Mouse (Mus musculus) heart, adult 9 months (tissue): ENCODE results near the gene Fndc3a.

ENCODE experiments used
- DNase-seq, 2 experiments: peaks; one replicate each; pipeline ENCODE4 v3.0.0; 2022; ENCODE audit warnings: low spot score in 2 of 2

Fndc3a gene

GRCm38 (mm10) chr14:72709710-72710340, at the start of gene Fndc3a:
Gene Fndc3a, minus strand, starts transcription at chr14:72710003.
- DNase-seq: peak; percentile 85 to 86

- no peak for DNase-seq
Measured at GRCm38 (mm10) chr14:72752893-72753292, 43.1 kb upstream of the Fndc3a start.

- no peak for DNase-seq
Measured at GRCm38 (mm10) chr14:72750426-72751182, 40.8 kb upstream of the Fndc3a start.

DNA sequence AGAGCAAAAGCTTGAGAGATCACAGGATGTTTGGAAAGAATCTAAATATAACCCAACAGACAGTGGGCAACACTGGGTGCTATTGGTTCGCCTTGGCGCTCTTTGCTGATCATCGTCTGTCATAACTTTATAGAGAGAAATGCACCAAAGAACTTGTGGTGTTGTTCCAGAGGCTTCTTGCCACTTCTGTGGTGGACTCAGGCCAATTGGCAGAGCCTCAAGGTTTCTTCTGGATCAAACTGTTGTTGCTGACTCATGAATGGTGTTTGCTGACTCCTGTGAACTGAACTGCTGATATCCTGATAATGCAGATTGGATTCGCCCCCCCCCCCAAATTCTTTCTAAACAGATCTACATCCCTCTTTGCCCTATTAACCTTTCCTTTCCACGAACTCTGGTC, 38.5 kb upstream of the Fndc3a start:
- no peak for DNase-seq

DNA sequence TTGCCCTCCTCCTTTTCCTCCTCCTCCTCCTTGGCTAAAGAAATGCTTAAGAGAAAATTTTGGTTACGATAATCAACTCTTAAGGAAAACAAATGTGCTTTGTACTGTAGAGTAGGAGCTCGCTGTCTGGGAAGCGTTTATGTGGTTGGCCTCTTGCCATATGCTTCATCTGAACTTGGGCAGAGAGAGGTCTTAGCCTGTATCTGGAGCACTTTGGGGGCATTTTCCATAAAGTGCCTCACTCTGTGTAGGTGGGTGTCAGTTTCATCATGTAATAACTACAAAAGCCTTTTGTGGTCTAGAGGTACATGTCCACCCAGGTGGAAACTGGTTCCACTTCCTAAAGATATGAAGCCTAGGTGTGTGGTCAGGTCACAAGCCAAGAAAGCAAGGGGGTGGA, 31.9 kb upstream of the Fndc3a start:
- DNase-seq: no peak

- no peak for DNase-seq
Measured at GRCm38 (mm10) chr14:72740336-72740735, 30.5 kb upstream of the Fndc3a start.

GRCm38 (mm10) chr14:72739484-72740208, 29.8 kb upstream of the Fndc3a start:
- DNase-seq: no peak

DNA sequence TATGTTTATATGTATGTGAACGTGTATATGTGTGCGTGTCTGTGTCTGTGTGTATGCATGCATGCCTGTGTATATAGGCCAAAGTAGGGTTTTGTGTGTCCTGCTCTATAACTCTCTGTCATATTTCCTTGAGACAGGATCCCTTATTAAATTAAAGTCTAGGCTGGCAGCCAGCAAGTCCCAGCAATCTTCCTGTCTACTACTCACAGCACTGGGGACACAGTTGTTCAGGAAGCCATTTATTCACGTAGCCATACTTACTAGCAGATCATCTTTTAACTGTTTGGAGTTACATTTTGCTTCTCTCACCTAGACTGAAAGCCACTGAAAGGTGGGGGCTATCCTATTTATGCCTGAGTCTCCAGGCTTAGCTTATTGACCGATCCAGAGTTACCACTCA, 29.0 kb upstream of the Fndc3a start:
- DNase-seq: no peak

DNA sequence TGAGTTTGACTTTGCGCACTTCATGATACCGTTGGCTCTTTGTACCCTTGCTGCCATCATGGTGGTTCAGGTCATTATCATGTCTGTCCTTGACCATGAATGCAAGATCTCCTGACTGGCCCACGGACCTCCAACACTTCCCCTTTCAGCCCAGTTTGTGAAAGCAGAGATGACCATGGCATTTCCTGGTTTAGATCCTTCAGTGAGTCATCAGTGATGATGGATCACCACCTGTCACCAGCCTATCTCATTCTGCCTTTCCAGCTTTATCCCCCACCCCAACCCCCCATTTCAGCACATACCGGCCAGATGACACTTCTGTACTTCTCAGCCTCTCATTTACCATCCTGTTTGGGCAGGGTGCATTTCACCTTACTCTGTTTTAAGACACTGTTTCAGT, 28.4 kb upstream of the Fndc3a start:
- DNase-seq: no peak

DNA sequence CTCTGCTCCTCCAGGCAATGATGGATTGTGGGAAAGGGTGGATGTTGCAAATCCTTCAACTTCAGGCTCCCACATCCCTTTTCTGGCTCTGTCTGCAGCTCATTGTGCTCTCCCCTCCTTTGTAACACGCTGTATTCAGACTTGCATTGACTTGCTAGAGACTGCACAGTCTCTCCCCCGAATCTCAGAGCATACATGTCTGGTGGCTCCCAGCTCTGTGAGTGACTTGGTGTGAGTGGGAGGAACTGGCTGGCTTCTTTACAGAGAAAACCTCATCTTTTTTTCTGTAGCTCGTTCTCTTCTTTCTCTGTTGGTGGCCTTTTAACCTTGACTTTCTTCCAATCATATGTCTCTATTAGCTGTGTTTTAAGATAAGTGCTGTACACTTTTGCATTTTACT, 16.1 kb upstream of the Fndc3a start:
- no peak for DNase-seq

GRCm38 (mm10) chr14:72722274-72723053, 12.7 kb upstream of the Fndc3a start:
- DNase-seq: no peak

DNA sequence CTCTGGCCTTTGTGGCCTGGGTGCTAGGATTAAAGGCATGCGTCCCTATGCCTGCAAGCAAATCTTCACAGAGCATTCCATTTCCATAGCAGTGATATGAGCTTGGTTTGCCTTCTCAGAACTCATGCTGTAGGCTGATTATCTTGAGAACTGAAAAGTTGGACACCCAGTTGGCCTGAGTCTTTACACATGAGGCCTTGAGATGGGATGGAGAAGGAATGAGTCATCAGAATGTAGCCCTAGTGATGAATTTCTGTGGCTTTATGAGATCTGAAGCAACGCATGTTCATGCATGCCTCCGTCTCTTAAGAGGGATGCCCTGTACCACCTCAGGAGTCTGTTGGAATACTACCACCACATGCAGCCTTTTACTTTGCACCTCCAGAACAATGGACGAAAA, 6.4 kb upstream of the Fndc3a start:
- no peak for DNase-seq

- no peak for DNase-seq
Measured at GRCm38 (mm10) chr14:72711130-72711529, 1.3 kb upstream of the Fndc3a start.

DNA sequence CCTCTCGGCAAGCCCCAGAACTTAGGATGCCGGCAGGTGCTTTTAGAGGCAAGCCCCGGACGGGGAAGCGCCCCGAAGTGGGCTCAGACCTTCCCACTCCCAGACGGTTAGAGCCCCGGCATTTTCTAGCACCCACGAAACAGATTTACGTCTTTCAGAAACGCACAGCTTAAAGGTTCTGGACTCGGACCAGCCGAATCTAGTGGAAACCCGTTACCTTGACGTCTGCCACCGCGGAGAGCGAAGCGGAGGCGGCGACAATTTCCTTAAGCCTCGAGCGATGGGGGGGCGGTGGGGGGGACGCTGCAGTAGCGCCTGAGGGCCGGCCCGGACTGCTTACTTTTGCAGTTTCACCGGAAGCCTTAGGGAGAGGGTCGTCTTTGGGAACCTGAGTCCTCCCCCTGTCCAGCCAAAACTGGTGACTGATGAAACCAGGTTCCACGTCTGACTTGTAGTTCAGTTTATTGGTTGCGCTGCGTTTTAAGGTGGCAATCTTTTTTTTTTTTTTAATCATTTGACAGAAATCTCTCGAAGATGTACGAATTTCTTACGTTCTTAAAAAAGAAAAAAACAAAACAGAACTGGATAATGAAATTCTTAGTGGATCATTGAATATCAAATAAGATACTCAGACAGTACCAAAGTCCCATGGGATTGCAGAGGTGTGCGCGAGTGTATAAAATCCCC, 681 bp upstream of the Fndc3a start:
- DNase-seq: peak; percentile 28 to 36

DNA sequence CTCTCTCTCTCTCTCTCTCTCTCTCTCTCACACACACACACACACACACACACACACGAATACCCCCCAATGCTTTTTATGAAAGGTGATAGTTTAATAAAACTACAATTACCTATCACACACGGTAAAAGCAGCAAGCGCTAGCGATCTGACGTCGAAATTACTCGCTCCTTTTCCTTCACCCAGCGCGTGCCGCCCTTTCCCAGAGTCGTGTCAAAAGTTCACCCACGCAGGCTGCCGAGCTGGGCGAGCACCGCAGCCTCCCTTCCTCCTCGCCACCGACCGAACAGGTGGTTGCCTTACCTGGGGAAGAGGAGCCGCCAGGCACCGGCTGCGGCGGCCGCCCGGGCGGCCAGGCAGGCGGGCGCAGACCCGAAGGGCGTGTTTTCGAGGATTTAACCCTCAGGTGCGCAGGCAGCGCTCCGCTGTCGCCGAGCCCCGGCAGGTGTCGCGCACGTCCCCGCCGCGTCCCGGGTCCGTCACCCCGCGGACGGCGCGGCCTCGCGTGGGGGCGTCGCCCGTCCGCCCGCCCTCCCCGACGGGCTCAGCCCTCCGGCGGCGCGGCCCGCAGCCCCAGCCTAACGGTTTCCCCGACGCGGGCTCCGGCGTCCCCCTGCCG, 603 bp downstream of the Fndc3a start:
- DNase-seq: no peak

GRCm38 (mm10) chr14:72708581-72708991, 1.2 kb downstream of the Fndc3a start:
- DNase-seq: no peak

DNA sequence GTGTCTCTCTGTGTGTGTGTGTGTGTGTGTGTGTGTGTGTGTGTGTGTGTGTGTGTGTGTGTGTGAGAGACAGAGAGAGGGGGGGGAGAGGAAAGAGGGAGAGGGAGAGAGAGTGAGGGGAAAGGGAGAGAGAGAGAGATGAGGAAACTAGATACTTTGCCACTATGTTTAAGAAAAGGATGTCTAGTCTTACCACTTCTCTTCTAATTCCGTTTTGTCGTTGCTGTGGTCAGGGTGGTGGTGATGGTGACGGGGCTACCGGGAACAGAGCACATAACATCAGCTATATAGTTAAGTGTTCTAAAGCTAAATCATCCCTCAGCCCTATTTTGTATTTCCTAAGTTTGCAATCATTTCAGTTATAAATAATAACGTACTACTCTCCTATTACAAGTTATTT, 9.7 kb downstream of the Fndc3a start:
- no peak for DNase-seq

DNA sequence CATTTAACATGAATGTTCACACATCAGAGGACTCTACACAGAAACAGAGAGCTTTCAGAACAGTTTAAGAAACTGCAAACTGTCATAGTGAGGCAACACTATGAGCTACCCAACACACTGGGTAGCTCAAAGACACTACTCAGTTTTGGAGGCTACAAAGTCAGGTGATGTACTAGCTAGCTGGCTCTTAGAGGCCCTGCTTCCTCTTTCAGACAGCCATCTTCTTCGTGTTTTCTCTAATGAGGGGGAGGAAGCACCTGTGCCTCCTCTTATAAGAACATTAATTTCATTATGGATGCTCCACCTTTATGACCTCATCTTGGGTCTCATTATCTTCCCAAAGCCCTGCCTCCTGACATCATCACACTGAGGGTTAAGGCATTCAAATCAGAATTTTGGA, 18.4 kb downstream of the Fndc3a start:
- DNase-seq: no peak

DNA sequence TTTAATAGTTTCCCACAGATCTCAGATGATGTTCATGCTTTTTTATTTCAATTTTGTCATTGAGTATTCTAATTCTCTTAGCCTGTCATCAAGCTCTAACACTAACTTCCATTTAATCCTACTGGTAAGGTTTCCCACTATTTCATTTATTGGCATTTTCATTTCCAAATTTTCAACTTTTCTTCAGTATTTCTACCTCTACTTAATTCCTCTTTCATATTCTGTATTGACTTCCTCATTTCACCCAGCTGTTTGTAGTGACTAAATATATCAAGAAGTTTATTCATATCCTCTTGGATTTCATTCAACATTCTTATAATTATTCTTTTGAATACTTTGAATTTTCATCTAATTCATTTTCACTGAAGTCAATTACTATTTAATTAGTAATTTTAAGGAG, 20.3 kb downstream of the Fndc3a start:
- no peak for DNase-seq

- no peak for DNase-seq
Measured at GRCm38 (mm10) chr14:72684857-72685370, 24.9 kb downstream of the Fndc3a start.

DNA sequence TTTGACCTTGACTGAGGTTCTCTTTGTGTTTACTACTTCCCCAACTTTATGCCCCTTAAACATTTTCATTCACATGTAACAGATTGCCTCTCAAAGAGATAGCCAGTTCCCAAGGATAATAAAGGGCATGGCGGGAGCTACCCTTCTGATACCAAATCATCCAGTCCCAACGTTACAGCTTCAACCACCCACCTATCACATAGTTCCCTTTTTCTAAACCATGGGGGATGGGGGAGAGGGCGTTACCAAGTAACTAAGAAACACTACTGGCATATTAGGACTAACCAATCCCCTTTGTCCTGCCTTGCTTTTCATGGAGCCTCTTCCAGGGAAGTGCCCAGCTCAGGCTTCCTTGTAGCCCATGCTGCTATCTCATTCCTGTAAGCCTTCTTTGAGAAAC, 32.6 kb downstream of the Fndc3a start:
- no peak for DNase-seq
